Mouse (Mus musculus) liver, embryonic 14.5 days (tissue): ENCODE results near the gene Ctps2.

ENCODE experiments used
- CTCF ChIP-seq: IDR thresholded peaks from 2 replicates; pipeline ENCODE4 v1.5.1; 2016; ENCODE audit warnings: antibody characterized with exemption, low read depth, control low read depth
- EP300 ChIP-seq: IDR thresholded peaks from 2 replicates; pipeline ENCODE4 v1.6.1; 2016; ENCODE audit warnings: antibody characterized with exemption, low read depth

DNA sequence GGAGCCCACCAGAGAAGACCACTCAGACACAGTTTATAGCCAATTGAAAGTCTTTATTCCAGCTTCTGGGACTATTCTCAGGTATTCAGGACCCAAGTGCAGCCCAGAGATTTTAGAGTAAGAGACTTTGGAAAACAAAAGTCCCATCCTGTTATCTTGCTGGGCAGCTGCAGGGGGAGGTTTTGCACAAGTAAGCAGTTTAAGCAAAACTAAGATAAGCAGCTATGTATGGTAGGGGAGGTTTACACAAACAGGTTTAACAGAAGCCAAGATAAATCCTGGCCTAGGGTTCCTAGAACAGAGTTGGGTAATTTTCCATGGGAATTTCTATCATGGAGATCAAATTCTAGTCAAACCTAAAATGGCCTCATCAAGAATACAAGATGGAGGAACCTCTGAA is 126.8 kb downstream of the Ctps2 start:
- TF ChIP-seq CTCF (no peak), EP300 (no peak)
